Mouse (Mus musculus): Measurements from ENCODE around the gene Irgm1. TPM values are rescaled to one million over a fixed set of nuclear protein-coding genes. Genes with fewer than 3 reads are reported as not detected.

The Irgm1 gene
- polyA plus RNA-seq, 1 experiment, result 20.0 TPM

DNA sequence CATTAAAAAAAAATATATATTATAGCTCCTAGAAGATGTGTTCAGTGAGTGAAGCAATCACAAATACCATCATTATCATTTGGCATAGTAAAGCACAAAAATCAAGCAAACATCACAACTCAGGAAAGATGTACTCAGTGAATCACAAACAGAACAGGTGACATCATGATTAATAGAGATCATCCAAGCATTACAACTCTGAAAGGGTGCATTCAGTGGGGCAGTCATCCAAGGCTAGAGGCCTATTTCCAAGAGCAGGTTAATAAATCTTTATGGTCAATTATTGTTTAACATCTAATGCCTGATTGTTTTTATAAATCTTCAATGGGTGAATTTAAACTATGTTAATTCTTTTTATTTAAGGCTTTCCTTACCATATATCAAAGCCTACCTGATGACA, 30.7 kb downstream of the Irgm1 start:
- Histone ChIP-seq H3K4me1 (replicated peaks; ENCODE audit: control insufficient read depth, insufficient read depth, low read length) (peaks cover 17% of the 10 kb centered on the region), H3K27ac (ENCODE audit: control insufficient read depth, insufficient read depth, low read length) (no peak overlapping the region), H3K4me3 (ENCODE audit: control insufficient read depth, insufficient read depth, low read length) (no peak overlapping the region), H3K36me3 (ENCODE audit: control insufficient read depth, insufficient read depth, low read length) (no peaks in the 10 kb centered on the region), H3K27me3 (ENCODE audit: control insufficient read depth, insufficient read depth, low read length) (no peaks in the 10 kb centered on the region)
- TF ChIP-seq CTCF (IDR thresholded peaks at IDR 0.05; ENCODE audit: borderline replicate concordance, control insufficient read depth, extremely low read depth, insufficient read depth, low read length, poor library complexity), result no peak
- no peak for DNase-seq

DNA sequence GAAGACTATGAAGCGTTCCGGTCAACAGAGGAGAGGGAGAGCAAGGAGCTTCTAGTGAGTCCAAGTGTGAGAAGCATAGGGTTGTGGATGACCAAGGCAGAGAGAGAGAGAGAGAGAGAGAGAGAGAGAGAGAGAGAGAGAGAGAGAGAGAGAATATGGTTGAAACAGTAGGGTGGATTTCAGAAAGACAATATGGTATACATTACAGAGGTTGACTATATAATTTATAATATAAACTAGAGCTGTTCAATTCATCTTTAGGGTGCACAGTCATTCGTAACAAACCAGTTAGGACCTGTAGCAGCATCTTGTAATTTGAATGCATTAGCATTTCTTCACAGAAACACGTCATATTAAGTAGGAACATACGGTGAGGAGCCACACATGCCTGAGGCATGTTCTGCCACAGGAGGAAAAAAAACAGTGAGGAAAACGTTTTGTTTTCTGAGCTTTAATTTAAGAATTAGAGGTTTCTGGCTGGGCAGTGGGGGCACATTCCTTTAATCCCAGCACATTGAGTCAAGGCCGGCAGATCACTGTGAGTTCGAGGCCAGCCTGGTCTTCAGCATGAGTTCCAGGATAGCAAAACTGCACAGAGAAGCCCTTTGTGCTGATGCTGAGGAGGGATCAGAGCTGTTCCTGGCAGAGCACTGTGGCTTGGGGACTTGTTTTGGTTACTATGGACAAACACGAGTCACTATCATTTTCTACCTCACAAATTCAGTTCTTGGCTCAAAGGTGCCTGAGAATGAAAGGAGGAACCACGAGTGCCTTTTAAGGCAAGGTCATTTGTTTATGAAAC, 32.4 kb downstream of the Irgm1 start:
- H3K27me3 ChIP-seq (ENCODE audit: control insufficient read depth, insufficient read depth, low read length), result no peaks in the 10 kb centered on the region
- no peak overlapping the region for H3K27ac ChIP-seq (ENCODE audit: control insufficient read depth, insufficient read depth, low read length)
- DNase-seq, result no peak
- peaks cover 17% of the 10 kb centered on the region for H3K4me1 ChIP-seq (replicated peaks; ENCODE audit: control insufficient read depth, insufficient read depth, low read length)
- H3K4me3 ChIP-seq (ENCODE audit: control insufficient read depth, insufficient read depth, low read length), result no peak overlapping the region
- H3K36me3 ChIP-seq (ENCODE audit: control insufficient read depth, insufficient read depth, low read length), result no peaks in the 10 kb centered on the region
- TF ChIP-seq CTCF (IDR thresholded peaks at IDR 0.05; ENCODE audit: borderline replicate concordance, control insufficient read depth, extremely low read depth, insufficient read depth, low read length, poor library complexity), result no peak
- TF ChIP-seq POLR2A (IDR thresholded peaks at IDR 0.05; ENCODE audit: control insufficient read depth, extremely low read depth, insufficient read depth, low read length, poor library complexity), result no peak
- WGBS, result 88% methylated on average over 10 of the region's 10 CpGs

DNA sequence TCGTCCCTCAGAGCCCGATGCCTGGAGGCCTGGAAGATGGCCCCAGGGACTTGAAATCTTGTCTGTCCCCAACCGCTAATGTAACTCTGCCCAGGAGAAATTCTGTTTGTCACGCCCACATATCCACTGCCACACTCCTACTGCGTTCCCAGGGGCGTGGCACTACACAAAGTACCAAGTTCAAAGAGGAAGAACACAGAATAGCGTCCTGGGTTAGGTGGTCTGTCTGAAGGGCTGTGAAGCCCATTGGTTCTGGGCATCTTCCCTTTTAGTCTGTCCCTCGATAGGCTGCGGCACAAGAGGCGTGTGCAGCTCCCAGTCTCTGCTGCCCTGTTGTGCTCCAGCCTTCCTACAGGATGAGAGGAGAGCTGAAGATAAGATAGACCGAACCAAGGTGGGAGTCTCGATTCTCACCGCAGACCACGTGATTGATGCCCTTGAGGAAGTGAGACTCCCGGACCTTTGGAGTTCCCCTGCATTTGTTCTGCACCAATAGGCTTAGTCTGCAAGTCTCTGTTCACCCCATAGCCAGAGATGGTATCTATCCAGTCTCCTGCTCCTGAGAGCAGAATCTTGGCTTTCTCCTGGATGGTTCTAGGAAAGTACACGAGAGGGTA, 33.2 kb downstream of the Irgm1 start:
- Histone ChIP-seq H3K4me1 (replicated peaks; ENCODE audit: control insufficient read depth, insufficient read depth, low read length) (peaks cover 17% of the 10 kb centered on the region), H3K36me3 (ENCODE audit: control insufficient read depth, insufficient read depth, low read length) (no peaks in the 10 kb centered on the region), H3K4me3 (ENCODE audit: control insufficient read depth, insufficient read depth, low read length) (peak overlapping the region; percentile 98), H3K27me3 (ENCODE audit: control insufficient read depth, insufficient read depth, low read length) (no peaks in the 10 kb centered on the region), H3K27ac (ENCODE audit: control insufficient read depth, insufficient read depth, low read length) (no peak overlapping the region)
- TF ChIP-seq POLR2A (IDR thresholded peaks at IDR 0.05; ENCODE audit: control insufficient read depth, extremely low read depth, insufficient read depth, low read length, poor library complexity), result no peak
- no peak for TF ChIP-seq CTCF (IDR thresholded peaks at IDR 0.05; ENCODE audit: borderline replicate concordance, control insufficient read depth, extremely low read depth, insufficient read depth, low read length, poor library complexity)
- peak; percentile 16 for DNase-seq
- WGBS, result 2% methylated on average over 16 of the region's 16 CpGs

DNA sequence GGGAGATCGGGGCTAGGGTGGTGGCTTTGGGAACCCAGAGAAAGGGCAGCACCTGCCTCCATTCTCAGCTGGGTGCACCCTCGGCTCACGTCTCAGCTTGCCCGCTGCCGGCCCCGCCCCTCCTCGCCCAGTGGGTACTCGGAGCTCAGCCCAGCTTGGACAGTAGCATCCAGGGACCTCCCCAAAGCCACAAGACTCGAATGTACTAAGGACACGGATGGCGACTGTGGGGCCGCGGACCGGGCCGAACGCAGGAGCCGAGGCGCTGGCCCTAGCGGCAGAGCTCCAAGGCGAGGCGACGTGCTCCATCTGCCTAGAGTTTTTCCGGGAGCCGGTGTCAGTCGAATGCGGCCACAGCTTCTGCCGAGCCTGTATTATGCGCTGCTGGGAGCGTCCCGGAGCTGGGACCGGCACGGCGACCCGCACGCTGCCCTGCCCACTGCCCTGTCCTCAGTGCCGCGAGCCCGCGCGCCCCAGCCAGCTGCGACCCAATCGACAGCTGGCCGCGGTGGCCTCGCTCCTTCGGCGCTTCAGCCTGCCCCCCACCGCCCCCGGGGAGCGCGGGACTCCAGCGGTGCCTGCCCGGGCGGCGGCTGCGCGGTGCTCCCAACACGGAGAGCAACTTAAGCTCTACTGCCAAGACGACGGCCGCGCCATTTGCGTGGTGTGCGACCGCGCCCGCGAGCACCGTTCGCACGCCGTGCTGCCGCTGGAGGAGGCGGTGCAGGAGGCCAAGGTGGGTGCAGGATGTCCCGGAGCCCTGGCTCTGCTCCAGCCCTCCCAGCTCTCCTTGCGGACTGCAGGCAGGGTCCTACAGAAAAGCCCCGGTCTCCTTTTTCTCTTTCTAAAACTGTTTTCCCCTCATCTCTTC, 33.9 kb downstream of the Irgm1 start:
- Histone ChIP-seq H3K4me1 (replicated peaks; ENCODE audit: control insufficient read depth, insufficient read depth, low read length) (peaks cover 21% of the 10 kb centered on the region), H3K27me3 (ENCODE audit: control insufficient read depth, insufficient read depth, low read length) (no peaks in the 10 kb centered on the region), H3K36me3 (ENCODE audit: control insufficient read depth, insufficient read depth, low read length) (no peaks in the 10 kb centered on the region), H3K27ac (ENCODE audit: control insufficient read depth, insufficient read depth, low read length) (no peak overlapping the region), H3K4me3 (ENCODE audit: control insufficient read depth, insufficient read depth, low read length) (peak overlapping the region; percentile 98)
- TF ChIP-seq CTCF (IDR thresholded peaks at IDR 0.05; ENCODE audit: borderline replicate concordance, control insufficient read depth, extremely low read depth, insufficient read depth, low read length, poor library complexity), result 0 out of 2 replicates have a peak, but pooled peaks have one; percentile 9
- TF ChIP-seq POLR2A (IDR thresholded peaks at IDR 0.05; ENCODE audit: control insufficient read depth, extremely low read depth, insufficient read depth, low read length, poor library complexity), result no peak
- 1% methylated on average over 77 of the region's 77 CpGs for WGBS
- DNase-seq, result peak; percentile 51

DNA sequence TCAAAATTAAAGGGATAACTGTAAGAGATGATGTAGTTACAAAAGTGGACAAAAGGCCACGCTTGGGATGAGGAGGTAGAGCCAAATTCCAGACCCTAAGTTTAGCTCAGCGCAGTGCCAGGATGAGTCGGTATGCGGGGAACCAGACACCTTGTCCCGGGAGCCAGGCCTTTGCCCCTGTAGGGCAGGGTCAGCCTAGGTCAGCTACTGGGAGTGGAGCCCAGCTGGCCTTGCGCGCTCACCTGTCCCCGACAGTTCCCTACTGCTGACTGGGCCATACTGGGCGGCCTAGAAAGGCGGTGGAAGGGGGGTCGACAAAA, 34.5 kb downstream of the Irgm1 start:
- H3K4me1 ChIP-seq (replicated peaks; ENCODE audit: control insufficient read depth, insufficient read depth, low read length), result peaks cover 21% of the 10 kb centered on the region
- no peaks in the 10 kb centered on the region for H3K36me3 ChIP-seq (ENCODE audit: control insufficient read depth, insufficient read depth, low read length)
- TF ChIP-seq POLR2A (IDR thresholded peaks at IDR 0.05; ENCODE audit: control insufficient read depth, extremely low read depth, insufficient read depth, low read length, poor library complexity), result no peak
- TF ChIP-seq CTCF (IDR thresholded peaks at IDR 0.05; ENCODE audit: borderline replicate concordance, control insufficient read depth, extremely low read depth, insufficient read depth, low read length, poor library complexity), result no peak
- DNase-seq, result no peak
- H3K4me3 ChIP-seq (ENCODE audit: control insufficient read depth, insufficient read depth, low read length), result peak overlapping the region; percentile 98
- 54% methylated on average over 11 of the region's 11 CpGs for WGBS
- no peaks in the 10 kb centered on the region for H3K27me3 ChIP-seq (ENCODE audit: control insufficient read depth, insufficient read depth, low read length)
- H3K27ac ChIP-seq (ENCODE audit: control insufficient read depth, insufficient read depth, low read length), result no peak overlapping the region

DNA sequence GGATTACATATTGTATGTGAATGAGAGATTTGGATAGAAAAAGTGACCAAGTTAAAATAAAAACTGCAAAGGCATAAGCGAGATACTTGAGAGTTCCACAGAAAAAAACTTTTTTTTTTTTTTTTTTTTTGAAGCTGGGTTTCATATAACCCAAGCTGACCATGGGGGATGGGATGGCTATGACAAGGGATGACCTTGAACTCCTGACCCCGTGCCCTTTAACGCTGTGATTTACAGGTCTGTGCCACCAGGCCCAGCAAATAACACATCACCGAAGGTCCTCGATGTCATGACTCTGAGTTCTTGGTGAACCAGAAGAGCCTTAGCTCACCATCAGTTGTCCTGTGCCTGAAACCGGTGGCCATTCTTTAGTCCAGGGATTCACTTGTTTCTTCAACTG, 35.6 kb downstream of the Irgm1 start:
- TF ChIP-seq POLR2A (IDR thresholded peaks at IDR 0.05; ENCODE audit: control insufficient read depth, extremely low read depth, insufficient read depth, low read length, poor library complexity) (no peak), CTCF (IDR thresholded peaks at IDR 0.05; ENCODE audit: borderline replicate concordance, control insufficient read depth, extremely low read depth, insufficient read depth, low read length, poor library complexity) (no peak)
- DNase-seq, result no peak
- 82% methylated on average over 6 of the region's 6 CpGs for WGBS
- Histone ChIP-seq H3K27ac (ENCODE audit: control insufficient read depth, insufficient read depth, low read length) (no peak overlapping the region), H3K4me3 (ENCODE audit: control insufficient read depth, insufficient read depth, low read length) (no peak overlapping the region), H3K27me3 (ENCODE audit: control insufficient read depth, insufficient read depth, low read length) (no peaks in the 10 kb centered on the region), H3K36me3 (ENCODE audit: control insufficient read depth, insufficient read depth, low read length) (no peaks in the 10 kb centered on the region), H3K4me1 (replicated peaks; ENCODE audit: control insufficient read depth, insufficient read depth, low read length) (peaks cover 21% of the 10 kb centered on the region)

Data from thymus, adult 2 months (tissue).